Mouse (Mus musculus) inflammation-experienced regulatory T-cells, adult 16 weeks (primary cell): Measurements from ENCODE around the gene Vmn1r218. TPM values are rescaled to one million over a fixed set of nuclear protein-coding genes. Genes with fewer than 3 reads are reported as not detected.

Experiments
- polyA plus RNA-seq: library from polyadenylated mRNA; unstranded; fragments of 100-300 nt; shearing (Covaris generic); gene quantifications from one replicate; pipeline ENCODE4 v1.2.1, GENCODE M21; 2017

Vmn1r218 gene
- polyA plus RNA-seq: 0.05 TPM

DNA sequence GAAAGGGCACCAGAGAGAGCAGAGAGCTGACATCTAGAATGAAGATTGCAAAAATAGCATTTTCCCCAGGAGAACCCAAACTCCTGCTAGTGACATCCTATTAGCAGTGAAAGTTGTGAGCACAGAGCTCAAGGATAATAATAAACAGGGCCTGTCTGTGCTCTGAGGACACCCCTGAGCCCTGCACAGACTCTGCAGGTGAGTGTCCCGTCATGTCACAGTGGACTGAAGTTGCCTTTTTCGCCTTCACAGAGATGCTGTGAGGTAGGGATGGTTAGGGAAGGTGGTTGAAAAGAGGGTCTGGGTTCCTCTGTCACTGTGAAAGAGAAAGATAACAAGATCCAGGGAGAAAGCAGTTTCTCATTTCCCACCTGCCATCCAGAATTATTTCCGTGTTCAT is at the start of gene Vmn1r218:
Gene Vmn1r218 (plus strand): TSS at position 57 of the 400 bp plus-strand sequence.

DNA sequence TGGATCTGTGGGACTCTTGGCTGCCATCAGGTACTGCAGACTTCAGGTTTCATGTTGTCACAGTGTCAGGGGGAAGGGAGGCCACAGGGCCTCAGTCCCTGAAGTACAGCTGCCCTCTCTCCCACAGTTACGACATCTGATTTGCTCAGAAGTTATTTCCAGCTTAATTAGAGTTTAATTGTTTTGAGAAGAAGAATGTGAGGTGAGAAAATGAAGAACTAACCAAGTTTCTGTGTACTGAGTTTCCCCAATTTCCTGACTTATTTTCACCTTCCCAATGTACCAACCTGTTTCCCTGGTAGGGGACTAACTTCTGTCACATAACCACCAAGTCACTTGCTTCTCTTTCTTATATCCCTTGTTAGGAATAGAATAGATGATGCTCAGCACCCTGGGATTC is 14.8 kb upstream of the Vmn1r218 start, which contains the start of gene Vmn1r217:
Gene Vmn1r217 (minus strand): TSS at position 101 of the 400 bp plus-strand sequence.

DNA sequence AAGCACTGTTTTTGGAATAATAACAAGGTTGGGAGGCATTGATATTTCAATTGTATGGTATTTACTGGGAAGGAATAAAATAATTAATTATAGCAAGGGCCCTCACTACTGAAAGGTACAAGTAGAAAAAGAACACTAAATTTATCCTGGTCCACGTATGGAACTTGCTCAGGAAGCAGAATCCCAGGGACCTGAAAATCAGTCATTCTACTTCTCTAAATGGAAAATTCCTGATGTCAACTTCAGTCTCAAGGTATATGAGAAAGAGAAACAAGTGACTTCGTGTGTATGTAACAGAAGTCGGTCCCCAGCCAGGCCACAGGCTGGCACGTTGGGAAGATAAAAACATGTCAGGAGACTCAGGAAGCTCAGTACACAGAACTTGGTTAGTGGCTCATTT is 26.1 kb downstream of the Vmn1r218 start, which contains the start of gene Vmn1r219:
Gene Vmn1r219 (plus strand): TSS at position 301 of the 400 bp plus-strand sequence.

DNA sequence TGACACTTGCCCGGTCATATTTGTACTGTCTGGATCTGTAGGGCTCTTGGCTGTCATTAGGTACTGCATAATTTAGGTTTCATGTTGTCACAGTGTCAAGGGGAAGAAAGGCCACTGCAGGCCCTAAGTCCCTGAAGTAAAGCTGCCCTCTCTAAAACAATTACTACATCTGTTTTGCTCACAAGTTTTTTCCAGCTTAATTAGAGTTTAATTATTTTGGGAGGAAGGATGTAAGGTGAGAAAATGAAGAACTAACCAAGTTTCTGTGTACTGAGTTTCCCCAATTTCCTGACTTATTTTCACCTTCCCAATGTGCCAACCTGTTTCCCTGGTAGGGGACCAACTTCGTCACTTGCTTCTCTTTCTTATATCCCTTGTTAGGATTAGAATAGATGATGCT is 54.9 kb downstream of the Vmn1r218 start, which contains the start of gene Vmn1r220:
Gene Vmn1r220 (minus strand): TSS at position 101 of the 400 bp plus-strand sequence.

Other genes starting within 250 kb of the Vmn1r218 start
- not detected for gene Vmn1r212, start 248.9 kb upstream of the Vmn1r218 start, polyA plus RNA-seq
- not detected for gene Vmn1r213, start 125.5 kb upstream of the Vmn1r218 start, polyA plus RNA-seq
- gene Vmn1r214, start 102.7 kb upstream of the Vmn1r218 start, polyA plus RNA-seq: not detected
- gene Vmn1r215, start 65.1 kb upstream of the Vmn1r218 start, polyA plus RNA-seq: not detected
- gene Vmn1r217, start 14.9 kb upstream of the Vmn1r218 start, polyA plus RNA-seq: not detected
- gene Vmn1r219, start 26.2 kb downstream of the Vmn1r218 start, polyA plus RNA-seq: not detected
- not detected for gene Vmn1r220, start 54.8 kb downstream of the Vmn1r218 start, polyA plus RNA-seq
- not detected for gene Vmn1r221, start 81.0 kb downstream of the Vmn1r218 start, polyA plus RNA-seq
- not detected for gene Vmn1r222, start 102.8 kb downstream of the Vmn1r218 start, polyA plus RNA-seq
- not detected for gene Vmn1r223, start 114.0 kb downstream of the Vmn1r218 start, polyA plus RNA-seq
- 32.3 TPM for gene Zfp322a, start 236.1 kb downstream of the Vmn1r218 start, polyA plus RNA-seq